Mouse (Mus musculus): ENCODE results near the gene Fndc8. TPM values are rescaled to one million over a fixed set of nuclear protein-coding genes. Genes with fewer than 3 reads are reported as not detected.

Gene Fndc8
- polyA plus RNA-seq, 1 experiment from 2014 or later = 0.24 TPM

DNA sequence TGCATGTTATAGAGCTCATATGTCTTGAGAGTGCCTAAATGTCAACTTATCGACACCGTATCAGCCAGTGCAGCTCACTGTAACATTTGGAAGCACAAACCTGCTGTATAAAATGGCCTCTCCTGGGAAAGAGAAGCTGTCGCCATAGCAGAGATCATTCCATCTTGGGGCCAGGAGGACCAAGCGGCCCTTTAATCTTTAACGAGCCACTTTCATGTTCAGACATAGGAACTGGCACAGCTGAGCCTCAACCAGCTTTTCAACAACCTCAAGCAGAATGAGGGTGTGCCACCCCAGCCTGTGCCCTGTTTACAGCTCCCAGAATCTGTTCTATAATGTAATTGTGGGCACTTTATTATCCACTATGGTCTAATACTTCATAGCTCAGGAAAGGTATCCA, 41.7 kb upstream of the Fndc8 start:
- Histone ChIP-seq H3K36me3 (ENCODE audit: insufficient read depth, low read length) (no peaks in the 10 kb centered on the region), H3K4me1 (ENCODE audit: insufficient read depth, low read depth, low read length) (no peaks in the 10 kb centered on the region), H3K27me3 (replicated peaks; ENCODE audit: insufficient read depth, low read length) (no peaks in the 10 kb centered on the region), H3K9me3 (ENCODE audit: low read length) (no peaks in the 10 kb centered on the region), H3K27ac (ENCODE audit: low read length) (no peak overlapping the region), H3K4me2 (replicated peaks; ENCODE audit: low read depth, low read length) (no peak overlapping the region), H3K9ac (replicated peaks; ENCODE audit: low read depth) (no peak overlapping the region), H3K4me3 (ENCODE audit: low read depth, low read length) (no peak overlapping the region)
- TF ChIP-seq EP300 (IDR thresholded peaks at IDR 0.05) (no peak), CTCF (IDR thresholded peaks at IDR 0.05) (no peak)
- WGBS = 76% methylated on average over 5 of the region's 5 CpGs
- DNase-seq (ENCODE audit: low spot score) (no peak), ATAC-seq (no peak)

DNA sequence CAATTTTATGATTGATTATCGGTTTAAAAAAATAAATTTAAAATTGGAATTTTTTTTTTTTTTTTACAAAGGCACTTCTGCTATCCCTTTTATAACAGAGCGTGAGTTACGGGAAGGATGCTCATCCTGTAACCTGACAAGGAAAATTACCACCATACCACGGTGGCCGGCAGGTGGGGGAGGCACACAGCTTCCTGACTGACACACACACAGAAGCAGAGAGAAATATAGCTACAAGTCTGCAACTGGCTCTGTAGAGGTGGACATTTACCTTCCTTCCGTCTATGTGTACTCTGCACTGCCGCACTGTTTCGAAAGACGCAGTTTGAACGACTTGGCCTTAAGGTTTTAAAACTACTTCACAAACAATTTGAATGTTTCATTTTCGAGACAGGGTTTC, 39.8 kb upstream of the Fndc8 start:
- TF ChIP-seq EP300 (IDR thresholded peaks at IDR 0.05) = no peak
- TF ChIP-seq CTCF (IDR thresholded peaks at IDR 0.05) = no peak
- no peak for DNase-seq (ENCODE audit: low spot score)
- Histone ChIP-seq H3K4me1 (ENCODE audit: insufficient read depth, low read depth, low read length) (no peaks in the 10 kb centered on the region), H3K27me3 (replicated peaks; ENCODE audit: insufficient read depth, low read length) (no peaks in the 10 kb centered on the region), H3K9ac (replicated peaks; ENCODE audit: low read depth) (no peak overlapping the region), H3K4me3 (ENCODE audit: low read depth, low read length) (no peak overlapping the region), H3K9me3 (ENCODE audit: low read length) (no peaks in the 10 kb centered on the region), H3K4me2 (replicated peaks; ENCODE audit: low read depth, low read length) (no peak overlapping the region), H3K36me3 (ENCODE audit: insufficient read depth, low read length) (no peaks in the 10 kb centered on the region), H3K27ac (ENCODE audit: low read length) (no peak overlapping the region)
- ATAC-seq = no peak
- 76% methylated on average over 11 of the region's 11 CpGs for WGBS

DNA sequence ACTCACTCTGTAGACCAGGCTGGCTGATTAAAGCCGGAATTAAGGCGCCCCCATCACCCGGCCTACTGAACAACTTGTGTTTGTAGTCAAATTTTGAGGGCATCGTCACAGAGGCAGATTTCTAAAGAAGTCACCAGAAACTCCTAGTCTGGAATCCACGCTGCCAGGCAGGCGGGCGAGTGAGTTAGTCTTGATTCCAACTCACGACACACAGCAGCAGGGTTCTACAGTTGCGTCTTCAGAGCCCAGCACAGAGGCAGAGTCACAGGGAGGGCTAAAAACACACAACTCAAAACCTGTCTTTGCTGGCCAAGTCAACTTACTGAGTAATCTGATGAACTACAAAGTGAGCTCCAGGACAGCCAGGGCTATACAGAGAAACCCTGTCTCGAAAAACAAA, 39.4 kb upstream of the Fndc8 start:
- TF ChIP-seq EP300 (IDR thresholded peaks at IDR 0.05) (no peak), CTCF (IDR thresholded peaks at IDR 0.05) (no peak)
- Histone ChIP-seq H3K27me3 (replicated peaks; ENCODE audit: insufficient read depth, low read length) (no peaks in the 10 kb centered on the region), H3K27ac (ENCODE audit: low read length) (no peak overlapping the region), H3K36me3 (ENCODE audit: insufficient read depth, low read length) (no peaks in the 10 kb centered on the region), H3K4me3 (ENCODE audit: low read depth, low read length) (no peak overlapping the region), H3K9me3 (ENCODE audit: low read length) (no peaks in the 10 kb centered on the region), H3K9ac (replicated peaks; ENCODE audit: low read depth) (no peak overlapping the region), H3K4me2 (replicated peaks; ENCODE audit: low read depth, low read length) (no peak overlapping the region), H3K4me1 (ENCODE audit: insufficient read depth, low read depth, low read length) (no peaks in the 10 kb centered on the region)
- WGBS = 75% methylated on average over 10 of the region's 10 CpGs
- ATAC-seq (no peak), DNase-seq (ENCODE audit: low spot score) (no peak)

GRCm38 (mm10) chr11:82852958-82853357, 39.0 kb upstream of the Fndc8 start:
- Histone ChIP-seq H3K27me3 (replicated peaks; ENCODE audit: insufficient read depth, low read length) (no peaks in the 10 kb centered on the region), H3K4me2 (replicated peaks; ENCODE audit: low read depth, low read length) (no peak overlapping the region), H3K27ac (ENCODE audit: low read length) (no peak overlapping the region), H3K9ac (replicated peaks; ENCODE audit: low read depth) (no peak overlapping the region), H3K9me3 (ENCODE audit: low read length) (no peaks in the 10 kb centered on the region), H3K36me3 (ENCODE audit: insufficient read depth, low read length) (no peaks in the 10 kb centered on the region), H3K4me1 (ENCODE audit: insufficient read depth, low read depth, low read length) (no peaks in the 10 kb centered on the region), H3K4me3 (ENCODE audit: low read depth, low read length) (no peak overlapping the region)
- TF ChIP-seq CTCF (IDR thresholded peaks at IDR 0.05) (no peak), EP300 (IDR thresholded peaks at IDR 0.05) (no peak)
- 85% methylated on average over 7 of the region's 7 CpGs for WGBS
- ATAC-seq (no peak), DNase-seq (ENCODE audit: low spot score) (no peak)

- H3K9me3 ChIP-seq (ENCODE audit: low read length) = no peaks in the 10 kb centered on the region
- no peaks in the 10 kb centered on the region for H3K27me3 ChIP-seq (replicated peaks; ENCODE audit: insufficient read depth, low read length)
- no peak for TF ChIP-seq CTCF (IDR thresholded peaks at IDR 0.05)
- no peak for TF ChIP-seq EP300 (IDR thresholded peaks at IDR 0.05)
- no peaks in the 10 kb centered on the region for H3K36me3 ChIP-seq (ENCODE audit: insufficient read depth, low read length)
- H3K4me1 ChIP-seq (ENCODE audit: insufficient read depth, low read depth, low read length) = no peaks in the 10 kb centered on the region
- H3K9ac ChIP-seq (replicated peaks; ENCODE audit: low read depth) = no peak overlapping the region
- WGBS = 79% methylated on average over 6 of the region's 6 CpGs
- H3K4me2 ChIP-seq (replicated peaks; ENCODE audit: low read depth, low read length) = no peak overlapping the region
- DNase-seq (ENCODE audit: low spot score) (no peak), ATAC-seq (no peak)
- no peak overlapping the region for H3K4me3 ChIP-seq (ENCODE audit: low read depth, low read length)
- H3K27ac ChIP-seq (ENCODE audit: low read length) = no peak overlapping the region
Measured at GRCm38 (mm10) chr11:82854111-82854510, 37.8 kb upstream of the Fndc8 start.

GRCm38 (mm10) chr11:82855327-82855973, 36.5 kb upstream of the Fndc8 start:
- no peaks in the 10 kb centered on the region for H3K9me3 ChIP-seq (ENCODE audit: low read length)
- no peaks in the 10 kb centered on the region for H3K4me1 ChIP-seq (ENCODE audit: insufficient read depth, low read depth, low read length)
- no peak overlapping the region for H3K4me2 ChIP-seq (replicated peaks; ENCODE audit: low read depth, low read length)
- H3K27ac ChIP-seq (ENCODE audit: low read length) = no peak overlapping the region
- 69% methylated on average over 9 of the region's 9 CpGs for WGBS
- no peaks in the 10 kb centered on the region for H3K36me3 ChIP-seq (ENCODE audit: insufficient read depth, low read length)
- DNase-seq (ENCODE audit: low spot score) (no peak), ATAC-seq (no peak)
- H3K4me3 ChIP-seq (ENCODE audit: low read depth, low read length) = no peak overlapping the region
- H3K9ac ChIP-seq (replicated peaks; ENCODE audit: low read depth) = no peak overlapping the region
- TF ChIP-seq CTCF (IDR thresholded peaks at IDR 0.05) = no peak
- no peak for TF ChIP-seq EP300 (IDR thresholded peaks at IDR 0.05)
- no peaks in the 10 kb centered on the region for H3K27me3 ChIP-seq (replicated peaks; ENCODE audit: insufficient read depth, low read length)

GRCm38 (mm10) chr11:82856032-82856431, 35.9 kb upstream of the Fndc8 start:
- H3K4me2 ChIP-seq (replicated peaks; ENCODE audit: low read depth, low read length) = no peak overlapping the region
- H3K4me1 ChIP-seq (ENCODE audit: insufficient read depth, low read depth, low read length) = no peaks in the 10 kb centered on the region
- no peaks in the 10 kb centered on the region for H3K27me3 ChIP-seq (replicated peaks; ENCODE audit: insufficient read depth, low read length)
- ATAC-seq (no peak), DNase-seq (ENCODE audit: low spot score) (no peak)
- TF ChIP-seq EP300 (IDR thresholded peaks at IDR 0.05) (no peak), CTCF (IDR thresholded peaks at IDR 0.05) (no peak)
- H3K36me3 ChIP-seq (ENCODE audit: insufficient read depth, low read length) = no peaks in the 10 kb centered on the region
- no peak overlapping the region for H3K4me3 ChIP-seq (ENCODE audit: low read depth, low read length)
- no peaks in the 10 kb centered on the region for H3K9me3 ChIP-seq (ENCODE audit: low read length)
- WGBS = 61% methylated on average over 10 of the region's 10 CpGs
- H3K9ac ChIP-seq (replicated peaks; ENCODE audit: low read depth) = no peak overlapping the region
- H3K27ac ChIP-seq (ENCODE audit: low read length) = no peak overlapping the region

Data from lung, postnatal 0 days (tissue).